Mouse (Mus musculus) ES-Bruce4 (cell line): ENCODE measurements at regions not wholly inside any gene's neighbourhood (a gene's known extent, or its start where the extent isn't known, plus 50 kb on each side); places are given as distances from the start of the nearest gene placed in this dataset.

ENCODE experiments used
- H3K27ac ChIP-seq: 2 replicates; pipeline ENCODE4 v1.5.1; 2012; ENCODE audit warnings: low read length, inconsistent platforms; ENCODE audit not compliant: insufficient read depth
- H3K27me3 ChIP-seq: 2 replicates; pipeline ENCODE4 v1.6.1; 2012; ENCODE audit warnings: mild to moderate bottlenecking, low read length, inconsistent platforms; ENCODE audit not compliant: control insufficient read depth, poor library complexity, insufficient read depth, severe bottlenecking
- H3K36me3 ChIP-seq: 2 replicates; pipeline ENCODE4 v1.6.1; 2012; ENCODE audit warnings: inconsistent platforms, mild to moderate bottlenecking, low read length, moderate library complexity; ENCODE audit not compliant: control insufficient read depth, poor library complexity, insufficient read depth, severe bottlenecking
- H3K4me1 ChIP-seq: one replicate; pipeline ENCODE4 v1.8.1; 2011; ENCODE audit warnings: low read length; ENCODE audit not compliant: control insufficient read depth, insufficient read depth
- H3K4me3 ChIP-seq: 2 replicates; pipeline ENCODE4 v1.5.1; 2011; ENCODE audit warnings: low read depth, mild to moderate bottlenecking, low read length
- H3K9ac ChIP-seq: 2 replicates; pipeline ENCODE4 v1.6.1; 2012; ENCODE audit warnings: low read depth, mild to moderate bottlenecking, inconsistent platforms; ENCODE audit not compliant: poor library complexity, severe bottlenecking
- H3K9me3 ChIP-seq: replicated peaks from 2 replicates; pipeline ENCODE4 v1.6.1; 2012; ENCODE audit warnings: mild to moderate bottlenecking, low read length, inconsistent platforms; ENCODE audit not compliant: control insufficient read depth, poor library complexity, insufficient read depth, severe bottlenecking
- CTCF ChIP-seq: IDR thresholded peaks from one replicate; pipeline ENCODE4 v1.8.1; 2011; ENCODE audit warnings: low read depth, low read length
- EP300 ChIP-seq: IDR thresholded peaks from 2 replicates; pipeline ENCODE4 v1.6.1; 2011; ENCODE audit warnings: low read depth, low read length; ENCODE audit not compliant: insufficient read depth
- POLR2A ChIP-seq: IDR thresholded peaks from one replicate; pipeline ENCODE4 v1.8.1; 2011; ENCODE audit warnings: low read length; ENCODE audit not compliant: insufficient read depth

GRCm38 (mm10) chr2:51460896-51461295 is 166.4 kb upstream of the Tas2r134 start:
- H3K9me3 ChIP-seq = no peaks in the 10 kb centered on the region; the same call in 1 of the 2 replicates
- H3K27ac ChIP-seq = no peak overlapping the region
- no peaks in the 10 kb centered on the region for H3K36me3 ChIP-seq
- no peak overlapping the region for H3K4me3 ChIP-seq
- H3K4me1 ChIP-seq = no peaks in the 10 kb centered on the region
- TF ChIP-seq POLR2A (no peak), CTCF (no peak), EP300 (no peak)
- no peaks in the 10 kb centered on the region; the same call in 1 of the 2 replicates for H3K27me3 ChIP-seq
- H3K9ac ChIP-seq = no peak overlapping the region

GRCm38 (mm10) chr2:51459486-51459885 is 167.8 kb upstream of the Tas2r134 start:
- Histone ChIP-seq H3K9me3 (no peaks in the 10 kb centered on the region), H3K4me1 (no peaks in the 10 kb centered on the region), H3K36me3 (no peaks in the 10 kb centered on the region), H3K4me3 (no peak overlapping the region), H3K27ac (no peak overlapping the region), H3K27me3 (no peaks in the 10 kb centered on the region; the same call in 1 of the 2 replicates), H3K9ac (no peak overlapping the region)
- TF ChIP-seq CTCF (no peak), EP300 (no peak), POLR2A (no peak)

- Histone ChIP-seq H3K9me3 (no peaks in the 10 kb centered on the region), H3K4me1 (no peaks in the 10 kb centered on the region), H3K27me3 (no peaks in the 10 kb centered on the region; the same call in 1 of the 2 replicates), H3K27ac (no peak overlapping the region), H3K36me3 (no peaks in the 10 kb centered on the region), H3K4me3 (no peak overlapping the region), H3K9ac (no peak overlapping the region)
- no peak for TF ChIP-seq EP300
- no peak for TF ChIP-seq POLR2A
- no peak for TF ChIP-seq CTCF
Observed at GRCm38 (mm10) chr2:51457717-51458116, 169.6 kb upstream of the Tas2r134 start.

- Histone ChIP-seq H3K27me3 (no peaks in the 10 kb centered on the region), H3K27ac (no peak overlapping the region), H3K36me3 (no peaks in the 10 kb centered on the region), H3K9me3 (peaks cover 15% of the 10 kb centered on the region), H3K4me3 (no peak overlapping the region), H3K4me1 (no peaks in the 10 kb centered on the region), H3K9ac (no peak overlapping the region)
- TF ChIP-seq POLR2A = no peak
- TF ChIP-seq CTCF = no peak
- TF ChIP-seq EP300 = no peak
Observed at GRCm38 (mm10) chr2:51452816-51453215, 174.5 kb upstream of the Tas2r134 start.

DNA sequence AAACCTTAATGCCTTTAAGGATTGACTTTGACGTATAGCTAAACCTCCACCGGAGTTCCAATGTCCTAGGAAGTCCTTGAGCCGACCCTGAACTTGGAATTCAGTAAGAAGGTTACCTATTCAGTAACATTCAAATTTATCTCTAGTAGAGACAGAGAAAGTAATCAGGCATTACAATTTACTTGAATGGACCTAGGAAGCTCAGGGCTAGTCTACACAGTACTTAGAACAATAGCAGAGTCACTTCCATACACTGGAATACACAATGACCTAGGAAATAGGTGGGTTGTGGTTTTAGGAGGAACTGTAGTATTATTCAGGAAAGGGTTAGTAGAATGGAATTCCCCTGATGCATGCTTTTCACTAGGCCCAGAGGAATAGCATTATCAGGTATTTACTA is 179.2 kb upstream of the Tas2r134 start:
- Histone ChIP-seq H3K27me3 (no peaks in the 10 kb centered on the region), H3K9me3 (peaks cover 24% of the 10 kb centered on the region), H3K9ac (no peak overlapping the region), H3K36me3 (no peaks in the 10 kb centered on the region), H3K4me3 (no peak overlapping the region), H3K27ac (no peak overlapping the region), H3K4me1 (no peaks in the 10 kb centered on the region)
- TF ChIP-seq POLR2A (no peak), EP300 (no peak), CTCF (no peak)

- TF ChIP-seq EP300 = no peak
- TF ChIP-seq CTCF = no peak
- no peak for TF ChIP-seq POLR2A
- Histone ChIP-seq H3K27ac (peak overlapping the region; percentile 35), H3K4me3 (no peak overlapping the region)
Observed at GRCm38 (mm10) chr2:51447616-51448015, 179.7 kb upstream of the Tas2r134 start.

More at GRCm38 (mm10) chr2:51447616-51448015, 179.7 kb upstream of the Tas2r134 start:
- Histone ChIP-seq H3K9me3 (peaks cover 24% of the 10 kb centered on the region), H3K9ac (no peak overlapping the region), H3K4me1 (no peaks in the 10 kb centered on the region), H3K36me3 (no peaks in the 10 kb centered on the region), H3K27me3 (no peaks in the 10 kb centered on the region)
